Mouse (Mus musculus) olfactory bulb, adult 2 months (tissue): Measurements from ENCODE around the gene Dmrta2.

Experiments
- CTCF ChIP-seq: fragments of 200-500 bp; IDR thresholded peaks from 2 replicates; pipeline ENCODE4 v1.5.1; 2012; ENCODE audit warnings: low read depth, mild to moderate bottlenecking, low read length, moderate library complexity; ENCODE audit not compliant: insufficient read depth
- POLR2A ChIP-seq: fragments of 200-500 bp; IDR thresholded peaks from 2 replicates; pipeline ENCODE4 v1.6.1; 2012; ENCODE audit warnings: mild to moderate bottlenecking, low read depth, low read length, moderate library complexity; ENCODE audit not compliant: insufficient read depth

- TF ChIP-seq CTCF (no peak), POLR2A (no peak)
Observed at GRCm38 (mm10) chr4:109973991-109974654, 3.7 kb upstream of the Dmrta2 start.
